ENCODE assay signal across 8 mouse cellular contexts in the genomic region with DNA sequence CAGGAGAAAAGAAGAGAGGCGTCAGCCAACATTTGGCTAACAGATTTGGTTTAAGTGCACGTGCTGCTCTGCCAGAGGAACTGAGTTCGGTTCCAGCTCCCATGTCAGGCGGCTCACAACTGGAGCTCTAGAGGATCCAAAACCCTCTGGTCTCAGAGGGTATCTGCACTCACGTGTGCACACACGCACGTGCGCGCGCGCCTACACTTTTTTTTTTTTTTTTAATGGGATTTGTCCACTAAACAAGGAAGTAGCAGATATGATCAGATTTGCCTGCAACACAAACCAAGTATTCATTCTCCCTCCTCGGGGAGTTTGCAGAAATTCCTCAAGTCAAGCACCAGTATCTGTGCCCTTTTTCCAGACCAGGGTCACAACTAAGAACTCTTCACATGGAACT. TPM values are rescaled to one million over a fixed set of nuclear protein-coding genes. Genes with fewer than 3 reads are reported as not detected.
DNase-seq lines count a peak whose midpoint lies in the region; ATAC-seq and TF ChIP-seq lines count a peak whose summit lies in the region.

No protein-coding gene starts in this region.

- WGBS in kidney, embryonic 16.5 days, result 10% methylated on average over 12 of the region's 12 CpGs
- WGBS in forebrain, embryonic 13.5 days, result 11% methylated on average over 12 of the region's 12 CpGs
- 4% methylated on average over 12 of the region's 12 CpGs for WGBS in liver, postnatal 0 days (ENCODE audit: insufficient replicate concordance)

- H3K4me2 ChIP-seq in kidney, embryonic 16.5 days (replicated peaks; ENCODE audit: low read depth, low read length), result peak overlapping the region; percentile 78
- H3K4me2 ChIP-seq in forebrain, embryonic 13.5 days, result peak overlapping the region; percentile 81
- peak overlapping the region; percentile 99 for H3K4me2 ChIP-seq in liver, postnatal 0 days (ENCODE audit: low read depth, low read length)

- H3K4me3 ChIP-seq in kidney, embryonic 16.5 days (ENCODE audit: low read length), result peak overlapping the region; percentile 73
- peak overlapping the region; percentile 60 for H3K4me3 ChIP-seq in forebrain, embryonic 13.5 days
- peak overlapping the region; percentile 66 for H3K4me3 ChIP-seq in liver, postnatal 0 days (ENCODE audit: low read depth, low read length)

- H3K27ac ChIP-seq in kidney, embryonic 16.5 days (ENCODE audit: low read length), result 0 out of 2 replicates have a peak overlapping the region, but pooled peaks have one; percentile 99
- peak overlapping the region; percentile 98; the same call in 1 of the 2 replicates for H3K27ac ChIP-seq in forebrain, embryonic 13.5 days
- no peak overlapping the region; the same call in 1 of the 2 replicates for H3K27ac ChIP-seq in liver, postnatal 0 days (ENCODE audit: low read depth)

- no peak for ATAC-seq in kidney, embryonic 16.5 days (ENCODE audit: low FRiP score, low TSS enrichment)
- no peak for ATAC-seq in forebrain, embryonic 13.5 days
- no peak for ATAC-seq in liver, postnatal 0 days

- DNase-seq in kidney, postnatal 36 days, result no peak
- peak; percentile 35 for DNase-seq in NIH3T3 (ENCODE audit: low read depth)
- no peak for DNase-seq in liver, postnatal 0 days
- no peak for DNase-seq in ovary, postnatal 10 days (ENCODE audit: low spot score)
- DNase-seq in right cerebral cortex, postnatal 14 days, result no peak
- no peak for DNase-seq in urinary bladder, adult 18-20 months (ENCODE audit: low spot score in 2 of 2)

- no peak for TF ChIP-seq CTCF in liver, postnatal 0 days (IDR thresholded peaks at IDR 0.05; ENCODE audit: low read depth)

- no peaks in the 10 kb centered on the region for H3K27me3 ChIP-seq in kidney, embryonic 16.5 days (ENCODE audit: insufficient read depth, low read length)
- peaks cover 3% of the 10 kb centered on the region; the same call in 1 of the 2 replicates for H3K27me3 ChIP-seq in forebrain, embryonic 13.5 days
- H3K27me3 ChIP-seq in liver, postnatal 0 days (ENCODE audit: insufficient read depth, low read length), result no peaks in the 10 kb centered on the region

- peaks cover 12% of the 10 kb centered on the region for H3K4me1 ChIP-seq in kidney, embryonic 16.5 days (ENCODE audit: insufficient read depth, low read length)
- peaks cover 14% of the 10 kb centered on the region for H3K4me1 ChIP-seq in forebrain, embryonic 13.5 days
- peaks cover 18% of the 10 kb centered on the region for H3K4me1 ChIP-seq in liver, postnatal 0 days (ENCODE audit: insufficient read depth)

- H3K9me3 ChIP-seq in kidney, embryonic 16.5 days (ENCODE audit: low read length), result no peaks in the 10 kb centered on the region
- no peaks in the 10 kb centered on the region for H3K9me3 ChIP-seq in forebrain, embryonic 13.5 days (replicated peaks)
- H3K9me3 ChIP-seq in liver, postnatal 0 days (ENCODE audit: low read length), result no peaks in the 10 kb centered on the region

- peaks cover 14% of the 10 kb centered on the region; the same call in 1 of the 2 replicates for H3K36me3 ChIP-seq in kidney, embryonic 16.5 days (ENCODE audit: insufficient read depth, low read length)
- H3K36me3 ChIP-seq in forebrain, embryonic 13.5 days (ENCODE audit: poor library complexity, severe bottlenecking), result peaks cover 24% of the 10 kb centered on the region
- peaks cover 16% of the 10 kb centered on the region for H3K36me3 ChIP-seq in liver, postnatal 0 days (replicated peaks; ENCODE audit: insufficient read depth, low read length)

- no peak for TF ChIP-seq EP300 in liver, postnatal 0 days (IDR thresholded peaks at IDR 0.05; ENCODE audit: low read depth)

- peak overlapping the region; percentile 83 for H3K9ac ChIP-seq in kidney, embryonic 16.5 days (replicated peaks; ENCODE audit: low read length)
- peak overlapping the region; percentile 86 for H3K9ac ChIP-seq in forebrain, embryonic 13.5 days
- peak overlapping the region; percentile 72 for H3K9ac ChIP-seq in liver, postnatal 0 days (replicated peaks)

RNA-seq across cellular contexts. Expression of gene Dhodh, which starts 0.8 kb away (rescaled TPM):
- 52.8 and 54.6 TPM in 2 replicates for polyA plus RNA-seq in kidney, embryonic 16.5 days (2015; fragmentation: Nextera tagmentation; extraction: Ambion mirVana)
- polyA plus RNA-seq in forebrain, embryonic 13.5 days (2015; fragmentation: Nextera tagmentation; extraction: Ambion mirVana), result 33.7 and 37.7 TPM in 2 replicates
- polyA plus RNA-seq in liver, postnatal 0 days (2015; fragmentation: Nextera tagmentation; extraction: Ambion mirVana), result 9.7 and 11.4 TPM in 2 replicates

RNA-seq across cellular contexts. Expression of gene Pkd1l3, which starts 6.7 kb away (rescaled TPM):
- 0.05 and 0.10 TPM in 2 replicates for polyA plus RNA-seq in kidney, embryonic 16.5 days (2015; fragmentation: Nextera tagmentation; extraction: Ambion mirVana)
- 0.09 and 0.12 TPM in 2 replicates for polyA plus RNA-seq in forebrain, embryonic 13.5 days (2015; fragmentation: Nextera tagmentation; extraction: Ambion mirVana)
- polyA plus RNA-seq in liver, postnatal 0 days (2015; fragmentation: Nextera tagmentation; extraction: Ambion mirVana), result 0.26 and 0.28 TPM in 2 replicates

RNA-seq across cellular contexts. Expression of gene Hp, which starts 28.7 kb away (rescaled TPM):
- 4.9 and 8.2 TPM in 2 replicates for polyA plus RNA-seq in kidney, embryonic 16.5 days (2015; fragmentation: Nextera tagmentation; extraction: Ambion mirVana)
- 0.53 TPM in 1 of 2 replicates, not detected in the other for polyA plus RNA-seq in forebrain, embryonic 13.5 days (2015; fragmentation: Nextera tagmentation; extraction: Ambion mirVana)
- polyA plus RNA-seq in liver, postnatal 0 days (2015; fragmentation: Nextera tagmentation; extraction: Ambion mirVana), result 4,025 and 4,072 TPM in 2 replicates

RNA-seq across cellular contexts. Expression of gene Txnl4b, which starts 42.0 kb away (rescaled TPM):
- 28.9 and 29.4 TPM in 2 replicates for polyA plus RNA-seq in kidney, embryonic 16.5 days (2015; fragmentation: Nextera tagmentation; extraction: Ambion mirVana)
- 28.1 and 29.8 TPM in 2 replicates for polyA plus RNA-seq in forebrain, embryonic 13.5 days (2015; fragmentation: Nextera tagmentation; extraction: Ambion mirVana)
- polyA plus RNA-seq in liver, postnatal 0 days (2015; fragmentation: Nextera tagmentation; extraction: Ambion mirVana), result 10.5 and 11.4 TPM in 2 replicates

RNA-seq across cellular contexts. Expression of gene Dhx38, which starts 42.0 kb away (rescaled TPM):
- polyA plus RNA-seq in kidney, embryonic 16.5 days (2015; fragmentation: Nextera tagmentation; extraction: Ambion mirVana), result 27.4 and 31.3 TPM in 2 replicates
- polyA plus RNA-seq in forebrain, embryonic 13.5 days (2015; fragmentation: Nextera tagmentation; extraction: Ambion mirVana), result 23.3 and 26.0 TPM in 2 replicates
- polyA plus RNA-seq in liver, postnatal 0 days (2015; fragmentation: Nextera tagmentation; extraction: Ambion mirVana), result 4.8 and 5.6 TPM in 2 replicates

Comparison
In these comparisons a context has a peak if more than half of its experiments do, and no peak if none do; other contexts are left out.
1. RNA of gene Hp, which starts 28.7 kb away (polyA plus RNA-seq): 4,025 to 4,072 TPM in liver, postnatal 0 days; 4.9 to 8.2 TPM in kidney, embryonic 16.5 days and 0.53 TPM in forebrain, embryonic 13.5 days; every median in the first group is over 100 times any median in the second.
2. Peak in every context shown above with its lines, with median percentiles within 50 percentile points of each other: H3K4me2 ChIP-seq, H3K4me3 ChIP-seq and H3K9ac ChIP-seq.